In the genomic region with DNA sequence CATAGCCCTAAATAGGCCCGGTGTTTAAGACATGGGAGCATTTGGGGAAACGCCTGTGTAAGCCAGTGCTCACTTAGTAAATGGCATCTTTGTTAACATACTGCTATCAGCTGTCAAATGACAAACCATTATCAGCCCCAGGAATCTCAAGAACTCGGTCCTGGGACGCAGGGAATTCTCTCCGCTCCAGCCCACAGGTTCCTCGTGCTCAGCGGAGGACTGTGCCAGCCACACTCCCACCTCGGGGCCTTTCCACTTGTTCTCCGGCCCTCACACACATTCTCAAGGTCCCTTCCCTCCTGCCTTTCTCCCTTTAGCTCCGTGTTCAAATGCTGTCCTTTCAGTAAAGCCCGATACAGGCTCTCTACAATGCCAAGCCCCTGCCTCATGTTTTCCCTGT, we compare ENCODE assay signal across 11 mouse cellular contexts. TPM values are rescaled to one million over a fixed set of nuclear protein-coding genes. Genes with fewer than 3 reads are reported as not detected.
A peak's percentile ranks its signal among the peaks of the same experiment; 100 is the strongest.
DNase-seq lines count a peak whose midpoint lies in the region; ATAC-seq and TF ChIP-seq lines count a peak whose summit lies in the region.
"Had no signal": no experiment of that assay in that cellular context is flagged by ENCODE, and none has a peak within 500 bp of the region (broad histone marks: within the 10 kb centered on the region; RNA-seq: fewer than 3 reads in every experiment).

No protein-coding gene starts in this region.

- TF ChIP-seq CTCF in lung, adult 2 months (IDR thresholded peaks at IDR 0.05; ENCODE audit: insufficient read depth, low read length) = no peak

- H3K9me3 ChIP-seq in heart, embryonic 13.5 days = no peaks in the 10 kb centered on the region
- no peaks in the 10 kb centered on the region for H3K9me3 ChIP-seq in lung, embryonic 15.5 days
- no peaks in the 10 kb centered on the region for H3K9me3 ChIP-seq in intestine, embryonic 14.5 days (ENCODE audit: control insufficient read depth, low read length)

- H3K27ac ChIP-seq in heart, embryonic 13.5 days (replicated peaks) = no peak overlapping the region
- peak overlapping the region; percentile 12; the same call in 1 of the 2 replicates for H3K27ac ChIP-seq in lung, embryonic 15.5 days
- no peak overlapping the region for H3K27ac ChIP-seq in intestine, embryonic 14.5 days (ENCODE audit: low read depth)

- H3K79me2 ChIP-seq in myocyte (ENCODE audit: control insufficient read depth, insufficient read depth) = peaks cover 50% of the 10 kb centered on the region

- H3K4me2 ChIP-seq in heart, embryonic 13.5 days = peak overlapping the region; percentile 99
- peak overlapping the region; percentile 91 for H3K4me2 ChIP-seq in lung, embryonic 15.5 days
- peak overlapping the region; percentile 5; the same call in 1 of the 2 replicates for H3K4me2 ChIP-seq in intestine, embryonic 14.5 days (ENCODE audit: low read length)
- H3K4me2 ChIP-seq in myocyte (ENCODE audit: low read depth) = peak overlapping the region; percentile 96

- peaks cover 56% of the 10 kb centered on the region for H3K4me1 ChIP-seq in heart, embryonic 13.5 days
- H3K4me1 ChIP-seq in lung, embryonic 15.5 days = peaks cover 39% of the 10 kb centered on the region
- peaks cover 31% of the 10 kb centered on the region for H3K4me1 ChIP-seq in lung, adult 2 months (ENCODE audit: control insufficient read depth, insufficient read depth, low read length)
- H3K4me1 ChIP-seq in intestine, embryonic 14.5 days (replicated peaks; ENCODE audit: control insufficient read depth, insufficient read depth, low read length) = peaks cover 16% of the 10 kb centered on the region

- TF ChIP-seq POLR2A in lung, adult 2 months (IDR thresholded peaks at IDR 0.05; ENCODE audit: borderline replicate concordance, extremely low read depth, low read depth, low read length) = no peak
- no peak for TF ChIP-seq POLR2A in myocyte (IDR thresholded peaks at IDR 0.05; ENCODE audit: insufficient read length, low read depth)

- 0 out of 2 replicates have a peak, but pooled peaks cover 9% of the 10 kb centered on the region for H3K27me3 ChIP-seq in heart, embryonic 13.5 days (replicated peaks)
- H3K27me3 ChIP-seq in lung, embryonic 15.5 days = peaks cover 7% of the 10 kb centered on the region; the same call in 1 of the 2 replicates
- 0 out of 2 replicates have a peak, but pooled peaks cover 3% of the 10 kb centered on the region for H3K27me3 ChIP-seq in intestine, embryonic 14.5 days (replicated peaks; ENCODE audit: control insufficient read depth, insufficient read depth, low read length)
- H3K27me3 ChIP-seq in myocyte (ENCODE audit: control insufficient read depth, insufficient read depth, insufficient read length) = no peaks in the 10 kb centered on the region

- H3K9ac ChIP-seq in heart, embryonic 13.5 days = peak overlapping the region; percentile 96
- H3K9ac ChIP-seq in lung, embryonic 15.5 days = no peak overlapping the region
- no peak overlapping the region for H3K9ac ChIP-seq in intestine, embryonic 14.5 days (ENCODE audit: low read length)

- peak overlapping the region; percentile 90 for H3K4me3 ChIP-seq in heart, embryonic 13.5 days
- H3K4me3 ChIP-seq in lung, embryonic 15.5 days = no peak overlapping the region
- no peak overlapping the region for H3K4me3 ChIP-seq in lung, adult 2 months (replicated peaks; ENCODE audit: extremely low read depth, low read depth, low read length)
- H3K4me3 ChIP-seq in intestine, embryonic 14.5 days (ENCODE audit: low read depth, low read length) = no peak overlapping the region
- peak overlapping the region; percentile 93 for H3K4me3 ChIP-seq in myocyte

- no peak for ATAC-seq in heart, embryonic 13.5 days (ENCODE audit: extremely low read depth, insufficient number of reproducible peaks, low FRiP score, low TSS enrichment)
- ATAC-seq in lung, embryonic 15.5 days (ENCODE audit: borderline replicate concordance, extremely low read depth, low FRiP score, low TSS enrichment) = no peak
- ATAC-seq in intestine, embryonic 14.5 days (replicated peaks; ENCODE audit: low FRiP score, low TSS enrichment, low read depth) = no peak
- no peak for ATAC-seq in frontal cortex, adult (ENCODE audit: low TSS enrichment)

- peaks cover 26% of the 10 kb centered on the region for H3K36me3 ChIP-seq in heart, embryonic 13.5 days
- peaks cover 6% of the 10 kb centered on the region; the same call in 1 of the 2 replicates for H3K36me3 ChIP-seq in lung, embryonic 15.5 days
- peaks cover 15% of the 10 kb centered on the region for H3K36me3 ChIP-seq in intestine, embryonic 14.5 days (ENCODE audit: control insufficient read depth, insufficient read depth, low read length)
- H3K36me3 ChIP-seq in myocyte (ENCODE audit: control insufficient read depth, insufficient read depth) = peaks cover 3% of the 10 kb centered on the region

- no peak overlapping the region for H3ac ChIP-seq in myocyte (ENCODE audit: control insufficient read depth, insufficient read length)

- no peak for DNase-seq in heart, adult 8-10 months (ENCODE audit: low spot score)
- DNase-seq in lung, adult 2 months = no peak
- DNase-seq in intestine, embryonic 14.5 days (ENCODE audit: low spot score) = no peak
- DNase-seq in embryo, embryonic 10.5 days (ENCODE audit: low spot score) = no peak

- WGBS in heart, embryonic 13.5 days = 47% methylated on average over 11 of the region's 11 CpGs
- 48% methylated on average over 11 of the region's 11 CpGs for WGBS in lung, embryonic 15.5 days
- WGBS in lung, adult 2 months = 63% methylated on average over 11 of the region's 11 CpGs
- 57% methylated on average over 11 of the region's 11 CpGs for WGBS in intestine, embryonic 14.5 days

TF ChIP-seq in myocyte, 11 proteins besides CTCF, POLR2A, EP300 and RAD21:
- TF ChIP-seq USF1 (IDR thresholded peaks at IDR 0.05; ENCODE audit: low read depth) (no peak), MYOG (IDR thresholded peaks at IDR 0.05; ENCODE audit: control insufficient read depth in 1 of 3, insufficient read depth in 1 of 3, insufficient read length in 2 of 3, low read depth in 2 of 3) (peak in 1 of 3 experiments; percentile 19), MYOD1 (IDR thresholded peaks at IDR 0.05; ENCODE audit: control insufficient read depth in 1 of 3, insufficient read length in 2 of 3, low read depth in 2 of 3) (peak in 1 of 3 experiments; percentile 3), E2F4 (IDR thresholded peaks at IDR 0.05; ENCODE audit: insufficient read depth) (no peak), POLR2AphosphoS2 (IDR thresholded peaks at IDR 0.05; ENCODE audit: insufficient read length, low read depth) (no peak), TCF12 (IDR thresholded peaks at IDR 0.05; ENCODE audit: insufficient read depth, poor library complexity, severe bottlenecking) (no peak), CEBPB (IDR thresholded peaks at IDR 0.05; ENCODE audit: insufficient read depth, poor library complexity, severe bottlenecking) (no peak), REST (IDR thresholded peaks at IDR 0.05; ENCODE audit: insufficient read depth, insufficient read length) (no peak), MAX (IDR thresholded peaks at IDR 0.05; ENCODE audit: low read depth) (no peak), SRF (IDR thresholded peaks at IDR 0.05; ENCODE audit: control insufficient read depth, insufficient read length, low read depth) (no peak), TCF3 (IDR thresholded peaks at IDR 0.05; ENCODE audit: insufficient read length, low read depth) (no peak)

RNA-seq across cellular contexts. Expression of a gene that starts 2.6 kb away (rescaled TPM):
- polyA plus RNA-seq in heart, embryonic 13.5 days (2015; fragmentation: Nextera tagmentation; extraction: Ambion mirVana) = 1.9 and 4.5 TPM in 2 replicates
- total RNA-seq in heart, adult 8-10 months (2022) = 10 to 100 TPM; 15.3 to 19.4 (median 18.2) TPM
- 3.2 and 3.5 TPM in 2 replicates for polyA plus RNA-seq in lung, embryonic 15.5 days (2015; fragmentation: Nextera tagmentation; extraction: Ambion mirVana)
- polyA plus RNA-seq in lung, adult 2 months (2012; rRNA removed) = 11.3 and 11.6 TPM in 2 replicates
- 6.1 and 7.7 TPM in 2 replicates for polyA plus RNA-seq in intestine, embryonic 14.5 days (2014; fragmentation: Nextera tagmentation; extraction: Ambion mirVana)
- polyA plus RNA-seq in myocyte (2012; fragmentation: generic; extraction: Trizol) = 9.2 TPM
- total RNA-seq: hematopoietic stem cell, adult 5-6 weeks; neutrophil, adult 5-6 weeks had no signal
- polyA plus RNA-seq: cortical plate, adult 2 months had no signal

RNA-seq across cellular contexts. Expression of a gene that starts 26.8 kb away (rescaled TPM):
- polyA plus RNA-seq in heart, embryonic 13.5 days (2015; fragmentation: Nextera tagmentation; extraction: Ambion mirVana) = 216 and 229 TPM in 2 replicates
- total RNA-seq in heart, adult 8-10 months (2022) = 100 to 1,000 TPM; 120 to 152 (median 139) TPM
- polyA plus RNA-seq in lung, embryonic 15.5 days (2015; fragmentation: Nextera tagmentation; extraction: Ambion mirVana) = 280 and 282 TPM in 2 replicates
- polyA plus RNA-seq in lung, adult 2 months (2012; rRNA removed) = 102 and 135 TPM in 2 replicates
- 254 and 279 TPM in 2 replicates for polyA plus RNA-seq in intestine, embryonic 14.5 days (2014; fragmentation: Nextera tagmentation; extraction: Ambion mirVana)
- polyA plus RNA-seq in myocyte (2012; fragmentation: generic; extraction: Trizol) = 322 TPM

RNA-seq across cellular contexts. Expression of a gene that starts 30.0 kb away (rescaled TPM):
- 2.0 and 4.5 TPM in 2 replicates for polyA plus RNA-seq in heart, embryonic 13.5 days (2015; fragmentation: Nextera tagmentation; extraction: Ambion mirVana)
- total RNA-seq in heart, adult 8-10 months (2022) = 100 to 1,000 TPM in 1 of 4 experiments, 10 to 100 TPM in 3; 55.1 to 104 (median 84.0) TPM
- 61.4 and 68.1 TPM in 2 replicates for polyA plus RNA-seq in lung, embryonic 15.5 days (2015; fragmentation: Nextera tagmentation; extraction: Ambion mirVana)
- polyA plus RNA-seq in lung, adult 2 months (2012; rRNA removed) = 295 and 767 TPM in 2 replicates
- 2.8 and 12.4 TPM in 2 replicates for polyA plus RNA-seq in intestine, embryonic 14.5 days (2014; fragmentation: Nextera tagmentation; extraction: Ambion mirVana)
- 74.7 TPM for polyA plus RNA-seq in myocyte (2012; fragmentation: generic; extraction: Trizol)

RNA-seq across cellular contexts. Expression of a gene that starts 30.9 kb away (rescaled TPM):
- polyA plus RNA-seq in heart, embryonic 13.5 days (2015; fragmentation: Nextera tagmentation; extraction: Ambion mirVana) = 37.4 and 37.6 TPM in 2 replicates
- total RNA-seq in heart, adult 8-10 months (2022) = 10 to 100 TPM; 22.6 to 26.6 (median 23.4) TPM
- 41.7 and 43.8 TPM in 2 replicates for polyA plus RNA-seq in lung, embryonic 15.5 days (2015; fragmentation: Nextera tagmentation; extraction: Ambion mirVana)
- 113 and 138 TPM in 2 replicates for polyA plus RNA-seq in lung, adult 2 months (2012; rRNA removed)
- polyA plus RNA-seq in intestine, embryonic 14.5 days (2014; fragmentation: Nextera tagmentation; extraction: Ambion mirVana) = 35.1 and 42.0 TPM in 2 replicates
- 91.9 TPM for polyA plus RNA-seq in myocyte (2012; fragmentation: generic; extraction: Trizol)

Comparison
In these comparisons a context has a peak if more than half of its experiments do, and no peak if none do; other contexts are left out.
1. H3K4me2 ChIP-seq: peak in every context shown above with its lines; median percentile 99 in heart, embryonic 13.5 days; 96 in myocyte; 91 in lung, embryonic 15.5 days; 5 in intestine, embryonic 14.5 days.
2. H3K4me3 ChIP-seq: peak in heart, embryonic 13.5 days (single experiment) and myocyte (single experiment); none in lung, embryonic 15.5 days (single experiment), lung, adult 2 months (single experiment) and intestine, embryonic 14.5 days (single experiment).